Mouse (Mus musculus): ENCODE results near the gene Kbtbd2. TPM values are rescaled to one million over a fixed set of nuclear protein-coding genes. Genes with fewer than 3 reads are reported as not detected.
A peak's percentile ranks its signal among the peaks of the same experiment; 100 is the strongest.

Kbtbd2 gene
- total RNA-seq (2014; rRNA removed) = 16.1 and 20.8 TPM in 2 replicates
- 4.4 and 5.0 TPM in 2 replicates for polyA plus RNA-seq (2012; rRNA removed)

DNA sequence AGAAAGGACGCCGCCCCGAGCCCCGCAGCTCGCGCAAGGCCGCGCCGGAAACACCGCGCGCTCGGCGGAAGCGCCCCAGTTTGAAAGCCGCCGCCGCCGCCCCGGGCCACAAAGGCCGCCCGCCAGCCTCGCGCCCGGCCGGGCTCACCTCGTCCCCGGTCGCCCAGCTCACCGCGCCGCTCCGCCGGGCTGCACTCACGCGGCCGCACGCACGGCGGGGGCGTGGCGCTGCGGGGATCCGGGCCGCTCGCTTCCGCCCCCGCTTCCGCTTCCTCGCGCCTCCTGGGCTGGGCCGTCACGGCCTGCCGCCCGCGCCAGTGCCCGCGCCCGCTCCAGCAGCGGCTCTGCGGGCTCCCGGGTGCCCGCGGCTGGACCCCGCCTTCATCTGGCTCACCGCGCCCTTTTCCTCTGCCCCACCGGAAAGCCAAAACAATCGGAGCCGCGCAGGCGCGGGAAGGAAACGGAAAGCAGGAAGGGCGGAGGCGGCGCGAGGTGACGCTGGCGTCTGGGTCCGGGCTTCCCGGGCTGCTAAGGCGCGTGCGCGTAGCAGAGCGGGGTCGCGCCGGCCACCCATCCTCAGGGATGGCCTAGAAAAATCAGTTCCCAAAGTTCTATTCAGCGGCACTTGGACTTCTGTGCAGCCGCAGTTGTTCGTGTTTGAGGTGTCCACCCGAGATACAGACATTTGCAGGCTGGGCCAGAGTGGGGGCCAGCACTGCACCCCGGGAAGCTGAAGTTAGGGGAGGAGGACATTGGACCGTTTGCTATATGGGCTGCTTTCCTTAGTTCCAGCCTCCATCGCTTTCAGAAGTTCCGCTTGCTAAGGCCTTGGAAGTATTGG, at the start of gene Kbtbd2:
Gene Kbtbd2, minus strand, starts transcription at position 503 of the 841 bp plus-strand sequence.
- H3K9ac ChIP-seq (ENCODE audit: low read depth, low read length) = peak within 1 kb of the TSS; percentile 96
- peak within 1 kb of the TSS; percentile 93 for H3K27ac ChIP-seq (replicated peaks; ENCODE audit: insufficient read depth, low read depth, low read length)
- H3K27me3 ChIP-seq (ENCODE audit: control insufficient read depth, insufficient read depth, low read length) = no peaks in the 10 kb centered on the region
- H3K79me2 ChIP-seq (ENCODE audit: control insufficient read depth, insufficient read depth, low read length) = peaks cover 23% of the 10 kb centered on the region; the same call in 1 of the 2 replicates
- DNase-seq (ENCODE audit: extremely low read depth, low read depth, low spot score) = peak; percentile 77
- TF ChIP-seq POLR2A (IDR thresholded peaks at IDR 0.05; ENCODE audit: extremely low read depth, insufficient read depth, low read length) = peak; percentile 54
- no peak for TF ChIP-seq CTCF (IDR thresholded peaks at IDR 0.05; ENCODE audit: low read depth, low read length)
- no peaks in the 10 kb centered on the region for H3K36me3 ChIP-seq (ENCODE audit: control insufficient read depth, insufficient read depth, low read length)
- WGBS = under 1% methylated on average over 98 of the region's 98 CpGs
- peaks cover 8% of the 10 kb centered on the region for H3K4me1 ChIP-seq (ENCODE audit: control insufficient read depth, insufficient read depth, low read length)
- H3K4me3 ChIP-seq (ENCODE audit: insufficient read depth, low read depth, low read length) = peak within 1 kb of the TSS; percentile 93

GRCm38 (mm10) chr6:56844365-56844764, 46.8 kb upstream of the Kbtbd2 start:
- Histone ChIP-seq H3K9ac (ENCODE audit: low read depth, low read length) (no peak overlapping the region), H3K27me3 (ENCODE audit: control insufficient read depth, insufficient read depth, low read length) (no peaks in the 10 kb centered on the region), H3K79me2 (ENCODE audit: control insufficient read depth, insufficient read depth, low read length) (peaks cover 5% of the 10 kb centered on the region; the same call in 1 of the 2 replicates), H3K4me3 (ENCODE audit: insufficient read depth, low read depth, low read length) (no peak overlapping the region), H3K36me3 (ENCODE audit: control insufficient read depth, insufficient read depth, low read length) (peaks cover 3% of the 10 kb centered on the region), H3K27ac (replicated peaks; ENCODE audit: insufficient read depth, low read depth, low read length) (no peak overlapping the region), H3K4me1 (ENCODE audit: control insufficient read depth, insufficient read depth, low read length) (no peaks in the 10 kb centered on the region)
- 90% methylated on average over 2 of the region's 2 CpGs for WGBS
- no peak for DNase-seq (ENCODE audit: extremely low read depth, low read depth, low spot score)
- TF ChIP-seq CTCF (IDR thresholded peaks at IDR 0.05; ENCODE audit: low read depth, low read length) = no peak
- no peak for TF ChIP-seq POLR2A (IDR thresholded peaks at IDR 0.05; ENCODE audit: extremely low read depth, insufficient read depth, low read length)

DNA sequence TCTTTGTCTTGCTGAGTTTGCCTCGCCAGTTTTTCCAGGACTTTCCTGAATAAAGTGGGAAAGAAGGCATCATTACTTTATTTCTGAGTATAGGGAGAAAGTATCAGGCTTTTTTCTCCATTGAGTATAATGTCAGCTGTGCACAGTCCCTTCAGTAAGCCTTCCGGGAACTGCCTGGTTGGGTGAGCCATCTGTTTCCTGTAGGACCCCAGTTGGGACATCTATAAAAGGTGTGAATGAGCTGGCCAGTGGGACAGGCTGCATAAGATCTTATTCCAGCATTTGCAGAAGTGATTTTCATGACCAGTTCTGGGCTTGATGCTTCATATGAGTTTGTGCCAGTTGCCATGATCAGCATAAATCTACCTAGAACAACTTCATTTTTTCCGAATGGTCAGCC, 45.6 kb upstream of the Kbtbd2 start:
- Histone ChIP-seq H3K27ac (replicated peaks; ENCODE audit: insufficient read depth, low read depth, low read length) (no peak overlapping the region), H3K9ac (ENCODE audit: low read depth, low read length) (no peak overlapping the region), H3K4me3 (ENCODE audit: insufficient read depth, low read depth, low read length) (no peak overlapping the region), H3K36me3 (ENCODE audit: control insufficient read depth, insufficient read depth, low read length) (peaks cover 3% of the 10 kb centered on the region), H3K27me3 (ENCODE audit: control insufficient read depth, insufficient read depth, low read length) (no peaks in the 10 kb centered on the region), H3K79me2 (ENCODE audit: control insufficient read depth, insufficient read depth, low read length) (peaks cover 5% of the 10 kb centered on the region; the same call in 1 of the 2 replicates), H3K4me1 (ENCODE audit: control insufficient read depth, insufficient read depth, low read length) (no peaks in the 10 kb centered on the region)
- TF ChIP-seq CTCF (IDR thresholded peaks at IDR 0.05; ENCODE audit: low read depth, low read length) = no peak
- no peak for TF ChIP-seq POLR2A (IDR thresholded peaks at IDR 0.05; ENCODE audit: extremely low read depth, insufficient read depth, low read length)
- WGBS = 97% methylated on average over 3 of the region's 3 CpGs
- DNase-seq (ENCODE audit: extremely low read depth, low read depth, low spot score) = no peak

GRCm38 (mm10) chr6:56837621-56838020, 40.0 kb upstream of the Kbtbd2 start:
- Histone ChIP-seq H3K4me3 (ENCODE audit: insufficient read depth, low read depth, low read length) (no peak overlapping the region), H3K4me1 (ENCODE audit: control insufficient read depth, insufficient read depth, low read length) (peaks cover 3% of the 10 kb centered on the region; the same call in 1 of the 2 replicates), H3K36me3 (ENCODE audit: control insufficient read depth, insufficient read depth, low read length) (peaks cover 3% of the 10 kb centered on the region), H3K27me3 (ENCODE audit: control insufficient read depth, insufficient read depth, low read length) (no peaks in the 10 kb centered on the region), H3K9ac (ENCODE audit: low read depth, low read length) (no peak overlapping the region), H3K79me2 (ENCODE audit: control insufficient read depth, insufficient read depth, low read length) (peaks cover 9% of the 10 kb centered on the region; the same call in 1 of the 2 replicates), H3K27ac (replicated peaks; ENCODE audit: insufficient read depth, low read depth, low read length) (no peak overlapping the region)
- 88% methylated on average over 3 of the region's 3 CpGs for WGBS
- TF ChIP-seq POLR2A (IDR thresholded peaks at IDR 0.05; ENCODE audit: extremely low read depth, insufficient read depth, low read length) (no peak), CTCF (IDR thresholded peaks at IDR 0.05; ENCODE audit: low read depth, low read length) (no peak)
- DNase-seq (ENCODE audit: extremely low read depth, low read depth, low spot score) = no peak

DNA sequence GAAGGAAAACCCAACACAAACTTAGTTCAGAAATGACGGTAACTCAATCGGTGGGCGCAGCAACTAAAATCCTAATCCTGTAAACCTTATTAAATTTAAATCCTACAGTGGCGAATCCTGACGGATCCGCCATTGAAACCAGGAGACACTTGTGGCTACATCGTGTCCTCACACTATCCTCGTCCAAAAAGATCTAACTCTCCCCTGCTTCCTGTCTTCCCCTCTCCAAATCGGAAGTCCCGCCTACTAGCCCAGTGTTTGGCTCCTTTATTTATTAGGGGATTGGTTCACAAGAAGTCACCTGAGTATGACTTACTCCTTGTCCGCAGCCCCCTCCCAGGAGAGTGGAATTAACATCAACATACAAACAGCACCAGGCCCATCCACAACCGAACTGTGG, 39.6 kb upstream of the Kbtbd2 start:
- Histone ChIP-seq H3K4me1 (ENCODE audit: control insufficient read depth, insufficient read depth, low read length) (peaks cover 5% of the 10 kb centered on the region), H3K79me2 (ENCODE audit: control insufficient read depth, insufficient read depth, low read length) (peaks cover 9% of the 10 kb centered on the region; the same call in 1 of the 2 replicates), H3K9ac (ENCODE audit: low read depth, low read length) (no peak overlapping the region), H3K36me3 (ENCODE audit: control insufficient read depth, insufficient read depth, low read length) (peaks cover 3% of the 10 kb centered on the region), H3K27me3 (ENCODE audit: control insufficient read depth, insufficient read depth, low read length) (no peaks in the 10 kb centered on the region), H3K27ac (replicated peaks; ENCODE audit: insufficient read depth, low read depth, low read length) (no peak overlapping the region), H3K4me3 (ENCODE audit: insufficient read depth, low read depth, low read length) (no peak overlapping the region)
- WGBS = 96% methylated on average over 12 of the region's 12 CpGs
- no peak for DNase-seq (ENCODE audit: extremely low read depth, low read depth, low spot score)
- TF ChIP-seq POLR2A (IDR thresholded peaks at IDR 0.05; ENCODE audit: extremely low read depth, insufficient read depth, low read length) (no peak), CTCF (IDR thresholded peaks at IDR 0.05; ENCODE audit: low read depth, low read length) (no peak)

- no peaks in the 10 kb centered on the region for H3K27me3 ChIP-seq (ENCODE audit: control insufficient read depth, insufficient read depth, low read length)
- TF ChIP-seq POLR2A (IDR thresholded peaks at IDR 0.05; ENCODE audit: extremely low read depth, insufficient read depth, low read length) (no peak), CTCF (IDR thresholded peaks at IDR 0.05; ENCODE audit: low read depth, low read length) (no peak)
- WGBS = 89% methylated on average over 10 of the region's 10 CpGs
- peaks cover 3% of the 10 kb centered on the region for H3K36me3 ChIP-seq (ENCODE audit: control insufficient read depth, insufficient read depth, low read length)
- peaks cover 6% of the 10 kb centered on the region; the same call in 1 of the 2 replicates for H3K79me2 ChIP-seq (ENCODE audit: control insufficient read depth, insufficient read depth, low read length)
- H3K4me3 ChIP-seq (ENCODE audit: insufficient read depth, low read depth, low read length) = no peak overlapping the region
- no peak for DNase-seq (ENCODE audit: extremely low read depth, low read depth, low spot score)
- no peak overlapping the region for H3K9ac ChIP-seq (ENCODE audit: low read depth, low read length)
- H3K4me1 ChIP-seq (ENCODE audit: control insufficient read depth, insufficient read depth, low read length) = peaks cover 5% of the 10 kb centered on the region
- H3K27ac ChIP-seq (replicated peaks; ENCODE audit: insufficient read depth, low read depth, low read length) = no peak overlapping the region
These were observed 37.9 kb upstream of the Kbtbd2 start for GRCm38 (mm10) chr6:56835532-56835931.

Data from liver, adult 2 months (tissue).